Mouse (Mus musculus) heart, embryonic 15.5 days (tissue): ENCODE results near the gene Dgkz. TPM values are rescaled to one million over a fixed set of nuclear protein-coding genes. Genes with fewer than 3 reads are reported as not detected.

Experiments used
- ATAC-seq: fragments of 200-750 bp; cut with Nextera tagmentation; replicated peaks from 2 replicates; pipeline ENCODE4 v1.8.0; 2017; ENCODE audit warnings: low read depth, moderate TSS enrichment; ENCODE audit not compliant: insufficient number of reproducible peaks, insufficient read depth, low FRiP score
- H3K27ac ChIP-seq: fragments of 300-500 bp; sonication (generic); 2 replicates; pipeline ENCODE4 v1.5.1; 2015; ENCODE audit warnings: mild to moderate bottlenecking, inconsistent platforms
- H3K27me3 ChIP-seq: fragments of 300-500 bp; sonication (generic); 2 replicates; pipeline ENCODE4 v1.6.1; 2015; ENCODE audit warnings: inconsistent platforms
- H3K36me3 ChIP-seq: fragments of 300-500 bp; sonication (generic); 2 replicates; pipeline ENCODE4 v1.6.1; 2015; ENCODE audit warnings: mild to moderate bottlenecking, inconsistent platforms
- H3K4me1 ChIP-seq: fragments of 300-500 bp; sonication (generic); replicated peaks from 2 replicates; pipeline ENCODE4 v1.6.1; 2015; ENCODE audit warnings: inconsistent platforms
- H3K4me2 ChIP-seq: fragments of 300-500 bp; sonication (generic); 2 replicates; pipeline ENCODE4 v1.6.1; 2015; ENCODE audit warnings: inconsistent platforms, mild to moderate bottlenecking, moderate library complexity
- H3K4me3 ChIP-seq: fragments of 300-500 bp; sonication (generic); 2 replicates; pipeline ENCODE4 v1.5.1; 2015; ENCODE audit warnings: mild to moderate bottlenecking, inconsistent platforms
- H3K9ac ChIP-seq: fragments of 300-500 bp; sonication (generic); 2 replicates; pipeline ENCODE4 v1.6.1; 2015; ENCODE audit warnings: mild to moderate bottlenecking, inconsistent platforms
- H3K9me3 ChIP-seq: fragments of 300-500 bp; sonication (generic); replicated peaks from 2 replicates; pipeline ENCODE4 v1.6.1; 2016; ENCODE audit warnings: inconsistent platforms
- WGBS: fragments of 180-500 bp; shearing (Covaris S2); methylation state at CpG from one replicate; pipeline ENCODE4 v1.1.7; 2015; ENCODE audit warnings: mixed read lengths; 5-methylcytosine and 5-hydroxymethylcytosine counted together
- polyA plus RNA-seq: library from polyadenylated mRNA; unstranded; fragments of >200 nt; fragmentation: Nextera tagmentation; extraction: Ambion mirVana; gene quantifications from 2 replicates; pipeline ENCODE4 v1.2.1, GENCODE M21; 2015

Dgkz gene
- polyA plus RNA-seq, 1 experiment from 2014 or later, result 26.6 TPM

GRCm38 (mm10) chr2:91912616-91913015, 63.0 kb downstream of the Dgkz start:
- ATAC-seq, result no peak
- Histone ChIP-seq H3K4me2 (no peak overlapping the region), H3K36me3 (peaks cover 35% of the 10 kb centered on the region), H3K4me3 (no peak overlapping the region), H3K9me3 (no peaks in the 10 kb centered on the region), H3K9ac (no peak overlapping the region), H3K27me3 (no peaks in the 10 kb centered on the region), H3K27ac (no peak overlapping the region), H3K4me1 (no peaks in the 10 kb centered on the region)
- 52% methylated on average over 3 of the region's 3 CpGs for WGBS

- 95% methylated on average over 2 of the region's 2 CpGs for WGBS
- H3K9ac ChIP-seq, result no peak overlapping the region
- H3K27ac ChIP-seq, result no peak overlapping the region
- no peaks in the 10 kb centered on the region for H3K27me3 ChIP-seq
- no peaks in the 10 kb centered on the region for H3K9me3 ChIP-seq
- peaks cover 4% of the 10 kb centered on the region; the same call in 1 of the 2 replicates for H3K36me3 ChIP-seq
- H3K4me1 ChIP-seq, result no peaks in the 10 kb centered on the region
- no peak for ATAC-seq
- no peak overlapping the region for H3K4me2 ChIP-seq
- no peak overlapping the region for H3K4me3 ChIP-seq
Observed at GRCm38 (mm10) chr2:91906141-91906540, 69.5 kb downstream of the Dgkz start.

- no peak overlapping the region for H3K4me3 ChIP-seq
- peaks cover 13% of the 10 kb centered on the region; the same call in 1 of the 2 replicates for H3K36me3 ChIP-seq
- no peaks in the 10 kb centered on the region for H3K9me3 ChIP-seq
- no peak for ATAC-seq
- WGBS, result 70% methylated on average over 5 of the region's 5 CpGs
- no peak overlapping the region for H3K27ac ChIP-seq
- H3K27me3 ChIP-seq, result no peaks in the 10 kb centered on the region
- H3K9ac ChIP-seq, result no peak overlapping the region
- no peak overlapping the region for H3K4me2 ChIP-seq
- no peaks in the 10 kb centered on the region for H3K4me1 ChIP-seq
Observed at GRCm38 (mm10) chr2:91904618-91905307, 70.9 kb downstream of the Dgkz start.

DNA sequence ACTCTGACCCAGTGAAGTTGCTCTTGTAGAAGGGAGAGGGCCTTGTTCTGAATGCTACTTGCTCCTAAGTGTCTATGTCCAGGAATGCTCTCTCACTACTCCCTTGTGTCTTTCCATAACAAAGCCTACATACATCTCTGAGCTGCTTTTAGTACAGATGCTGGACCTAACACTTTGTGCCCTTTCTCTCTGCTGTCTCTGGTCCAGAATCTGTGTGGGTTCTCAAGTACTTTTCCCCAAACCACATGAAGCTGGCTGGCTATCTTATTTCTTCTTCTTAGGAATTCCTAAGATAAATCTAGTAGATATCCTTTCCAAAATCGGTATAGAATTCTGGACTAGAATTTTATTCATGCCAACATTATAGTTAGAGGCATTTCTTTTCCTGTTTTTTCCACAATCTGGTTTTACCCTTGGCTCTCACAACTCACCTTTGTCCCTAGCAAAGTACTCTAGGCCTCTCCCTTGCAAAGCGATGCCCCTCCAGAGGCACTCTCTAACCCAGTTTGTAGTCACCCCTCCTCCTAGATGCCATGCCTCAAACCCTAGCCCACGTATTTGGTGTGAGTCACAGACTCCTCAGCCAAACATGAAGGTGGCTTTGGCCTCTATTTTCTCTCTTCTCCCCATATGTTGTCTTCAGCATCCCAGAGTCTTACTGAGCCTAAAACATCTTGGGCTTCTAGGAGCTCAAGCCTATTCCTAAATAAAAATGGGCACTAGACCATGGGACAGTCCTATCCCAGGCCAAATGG, 72.3 kb downstream of the Dgkz start:
- Histone ChIP-seq H3K4me2 (no peak overlapping the region), H3K27me3 (no peaks in the 10 kb centered on the region), H3K9me3 (no peaks in the 10 kb centered on the region), H3K36me3 (peaks cover 13% of the 10 kb centered on the region; the same call in 1 of the 2 replicates), H3K4me1 (no peaks in the 10 kb centered on the region), H3K9ac (no peak overlapping the region), H3K4me3 (no peak overlapping the region), H3K27ac (no peak overlapping the region)
- no peak for ATAC-seq
- 83% methylated on average over 3 of the region's 3 CpGs for WGBS

DNA sequence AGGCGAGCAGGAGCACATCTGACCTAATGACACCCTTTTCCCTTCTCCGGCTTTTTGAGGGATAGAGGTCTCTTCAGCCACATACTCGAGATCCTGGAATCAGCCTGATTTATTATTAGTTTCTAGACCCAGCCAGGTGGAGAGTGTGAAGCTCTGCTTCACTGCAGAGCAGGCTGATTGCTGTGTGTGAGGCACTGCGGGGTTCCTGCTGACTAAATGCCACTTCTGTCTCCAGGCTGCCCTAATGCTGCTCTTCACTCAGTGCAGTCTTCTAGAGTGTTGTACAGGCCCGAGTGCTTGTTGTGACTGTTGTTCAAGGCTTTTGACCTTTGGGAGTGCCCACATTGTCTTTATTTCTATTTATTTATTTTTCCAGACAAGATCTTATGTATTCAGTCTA, 73.3 kb downstream of the Dgkz start:
- Histone ChIP-seq H3K27me3 (no peaks in the 10 kb centered on the region), H3K9me3 (no peaks in the 10 kb centered on the region), H3K4me1 (no peaks in the 10 kb centered on the region), H3K9ac (no peak overlapping the region), H3K36me3 (peaks cover 13% of the 10 kb centered on the region; the same call in 1 of the 2 replicates), H3K4me3 (no peak overlapping the region), H3K27ac (no peak overlapping the region), H3K4me2 (no peak overlapping the region)
- WGBS, result 70% methylated on average over 5 of the region's 5 CpGs
- no peak for ATAC-seq

GRCm38 (mm10) chr2:91900431-91900830, 75.2 kb downstream of the Dgkz start:
- H3K36me3 ChIP-seq, result peaks cover 17% of the 10 kb centered on the region; the same call in 1 of the 2 replicates
- H3K27ac ChIP-seq, result no peak overlapping the region
- H3K4me1 ChIP-seq, result no peaks in the 10 kb centered on the region
- no peak overlapping the region for H3K4me2 ChIP-seq
- ATAC-seq, result no peak
- no peak overlapping the region for H3K9ac ChIP-seq
- H3K9me3 ChIP-seq, result no peaks in the 10 kb centered on the region
- no peaks in the 10 kb centered on the region for H3K27me3 ChIP-seq
- no peak overlapping the region for H3K4me3 ChIP-seq
- WGBS, result 91% methylated on average over 8 of the region's 8 CpGs

DNA sequence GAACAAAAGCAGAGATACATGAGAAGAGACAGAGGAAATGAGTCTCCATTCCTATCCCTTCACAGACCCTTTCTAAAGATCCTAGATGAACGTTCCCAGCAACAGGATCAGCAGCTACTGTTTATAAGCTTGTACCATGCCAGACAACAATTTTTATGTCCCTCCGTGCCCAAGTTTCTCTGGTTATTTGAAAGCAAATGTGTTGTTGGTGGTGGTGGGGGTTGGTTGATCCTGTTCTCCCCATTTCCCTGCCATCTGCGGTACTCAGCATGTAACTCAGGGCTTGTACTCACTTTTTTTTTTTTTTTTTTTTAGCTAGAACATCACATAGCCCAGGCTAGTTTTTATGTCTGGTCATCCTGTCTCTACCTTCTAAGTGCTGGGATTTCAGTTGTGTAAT, 76.5 kb downstream of the Dgkz start:
- no peak overlapping the region for H3K9ac ChIP-seq
- WGBS, result 94% methylated on average over 3 of the region's 3 CpGs
- peaks cover 17% of the 10 kb centered on the region; the same call in 1 of the 2 replicates for H3K36me3 ChIP-seq
- H3K4me3 ChIP-seq, result no peak overlapping the region
- H3K27me3 ChIP-seq, result no peaks in the 10 kb centered on the region
- no peak for ATAC-seq
- H3K9me3 ChIP-seq, result no peaks in the 10 kb centered on the region
- no peak overlapping the region for H3K27ac ChIP-seq
- no peaks in the 10 kb centered on the region for H3K4me1 ChIP-seq
- H3K4me2 ChIP-seq, result no peak overlapping the region

- Histone ChIP-seq H3K9me3 (no peaks in the 10 kb centered on the region), H3K4me2 (no peak overlapping the region), H3K4me1 (no peaks in the 10 kb centered on the region), H3K9ac (no peak overlapping the region), H3K27ac (no peak overlapping the region), H3K4me3 (no peak overlapping the region), H3K27me3 (no peaks in the 10 kb centered on the region), H3K36me3 (peaks cover 15% of the 10 kb centered on the region; the same call in 1 of the 2 replicates)
- no peak for ATAC-seq
Observed at GRCm38 (mm10) chr2:91897968-91898367, 77.7 kb downstream of the Dgkz start.

- Histone ChIP-seq H3K4me2 (no peak overlapping the region), H3K4me1 (no peaks in the 10 kb centered on the region), H3K27ac (no peak overlapping the region), H3K36me3 (peaks cover 8% of the 10 kb centered on the region; the same call in 1 of the 2 replicates), H3K9me3 (no peaks in the 10 kb centered on the region), H3K9ac (no peak overlapping the region), H3K27me3 (no peaks in the 10 kb centered on the region), H3K4me3 (no peak overlapping the region)
- 91% methylated on average over 3 of the region's 3 CpGs for WGBS
- no peak for ATAC-seq
Observed at GRCm38 (mm10) chr2:91895401-91895800, 80.3 kb downstream of the Dgkz start.

- Histone ChIP-seq H3K4me1 (no peaks in the 10 kb centered on the region), H3K27me3 (no peaks in the 10 kb centered on the region), H3K4me3 (no peak overlapping the region), H3K27ac (no peak overlapping the region), H3K9me3 (no peaks in the 10 kb centered on the region), H3K36me3 (0 out of 2 replicates have a peak, but pooled peaks cover 4% of the 10 kb centered on the region), H3K4me2 (no peak overlapping the region), H3K9ac (no peak overlapping the region)
- 83% methylated on average over 3 of the region's 3 CpGs for WGBS
- ATAC-seq, result no peak
Observed at GRCm38 (mm10) chr2:91894716-91895115, 80.9 kb downstream of the Dgkz start.

- Histone ChIP-seq H3K4me1 (no peaks in the 10 kb centered on the region), H3K36me3 (peaks cover 14% of the 10 kb centered on the region), H3K27me3 (no peaks in the 10 kb centered on the region), H3K9me3 (no peaks in the 10 kb centered on the region), H3K4me3 (no peak overlapping the region), H3K9ac (no peak overlapping the region), H3K4me2 (no peak overlapping the region), H3K27ac (no peak overlapping the region)
- no peak for ATAC-seq
- 72% methylated on average over 4 of the region's 4 CpGs for WGBS
Observed at GRCm38 (mm10) chr2:91884616-91885015, 91.0 kb downstream of the Dgkz start.
